Mouse (Mus musculus): Measurements from ENCODE around the gene Tmem268. TPM values are rescaled to one million over a fixed set of nuclear protein-coding genes. Genes with fewer than 3 reads are reported as not detected.

The Tmem268 gene
- polyA plus RNA-seq, 1 experiment from 2014 or later, result 4.0 TPM

DNA sequence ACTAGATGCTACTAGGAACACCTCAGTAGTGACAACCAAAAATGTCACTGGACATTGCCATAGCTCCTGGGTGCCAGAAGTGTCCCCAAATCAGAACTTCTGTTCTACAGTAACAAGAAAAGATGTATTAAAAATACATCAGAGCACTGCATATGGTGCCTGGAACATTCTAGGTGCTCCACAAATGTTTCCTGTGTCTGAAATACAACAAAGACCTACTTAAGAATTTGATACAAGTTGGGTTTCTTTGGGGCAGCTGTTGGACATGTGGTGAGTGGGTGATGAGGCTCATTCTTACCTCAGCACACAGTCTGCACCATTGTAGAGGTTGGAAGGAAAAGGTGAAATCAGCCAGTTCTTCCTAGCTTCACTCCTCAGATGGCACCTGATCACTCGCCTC is 5.7 kb upstream of the Tmem268 start:
- no peak for ATAC-seq (ENCODE audit: low FRiP score, low TSS enrichment)
- Histone ChIP-seq H3K4me2 (ENCODE audit: low read length) (no peak overlapping the region), H3K9ac (replicated peaks; ENCODE audit: low read length) (no peak overlapping the region), H3K4me1 (ENCODE audit: control insufficient read depth, insufficient read depth, low read length) (peaks cover 2% of the 10 kb centered on the region; the same call in 1 of the 2 replicates), H3K9me3 (ENCODE audit: control insufficient read depth, low read length) (no peaks in the 10 kb centered on the region), H3K36me3 (ENCODE audit: control insufficient read depth, insufficient read depth, low read length) (peaks cover 53% of the 10 kb centered on the region), H3K27me3 (ENCODE audit: control insufficient read depth, insufficient read depth, low read length) (no peaks in the 10 kb centered on the region), H3K4me3 (replicated peaks; ENCODE audit: low read depth, low read length) (no peak overlapping the region), H3K27ac (replicated peaks; ENCODE audit: low read depth, low read length) (no peak overlapping the region)
- DNase-seq, result no peak
- 100% methylated on average over 1 of the region's 1 CpGs for WGBS

- no peaks in the 10 kb centered on the region for H3K9me3 ChIP-seq (ENCODE audit: control insufficient read depth, low read length)
- H3K27me3 ChIP-seq (ENCODE audit: control insufficient read depth, insufficient read depth, low read length), result no peaks in the 10 kb centered on the region
- H3K4me1 ChIP-seq (ENCODE audit: control insufficient read depth, insufficient read depth, low read length), result peaks cover 5% of the 10 kb centered on the region
- no peak for ATAC-seq (ENCODE audit: low FRiP score, low TSS enrichment)
- H3K4me3 ChIP-seq (replicated peaks; ENCODE audit: low read depth, low read length), result no peak overlapping the region
- 0 out of 2 replicates have a peak overlapping the region, but pooled peaks have one; percentile 15 for H3K27ac ChIP-seq (replicated peaks; ENCODE audit: low read depth, low read length)
- no peak for DNase-seq
- no peak overlapping the region for H3K4me2 ChIP-seq (ENCODE audit: low read length)
- H3K36me3 ChIP-seq (ENCODE audit: control insufficient read depth, insufficient read depth, low read length), result peaks cover 44% of the 10 kb centered on the region
- WGBS, result 8% methylated on average over 4 of the region's 4 CpGs
- no peak overlapping the region for H3K9ac ChIP-seq (replicated peaks; ENCODE audit: low read length)
These were observed 4.6 kb upstream of the Tmem268 start for GRCm38 (mm10) chr4:63553789-63554576.

DNA sequence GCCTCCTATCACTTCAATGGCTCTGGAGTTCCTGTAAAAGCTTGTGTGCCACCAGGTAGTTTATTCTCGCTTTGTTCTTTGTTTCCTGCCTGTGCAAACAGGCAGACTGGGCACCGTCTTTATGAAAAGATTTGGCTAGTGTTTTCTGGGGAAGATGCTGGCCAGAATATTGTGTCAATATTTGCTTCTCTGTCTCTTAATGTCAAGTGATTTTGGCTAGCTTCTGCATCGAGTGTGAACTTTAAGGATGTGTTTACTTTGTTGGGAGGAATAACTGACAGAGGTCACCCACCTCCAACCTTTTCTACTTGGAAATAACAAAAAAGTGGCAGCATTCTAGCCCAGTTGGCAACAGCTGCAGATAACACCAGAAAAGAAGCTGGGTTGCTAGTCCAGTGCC is 4.0 kb upstream of the Tmem268 start:
- H3K27me3 ChIP-seq (ENCODE audit: control insufficient read depth, insufficient read depth, low read length), result no peaks in the 10 kb centered on the region
- H3K27ac ChIP-seq (replicated peaks; ENCODE audit: low read depth, low read length), result no peak overlapping the region
- WGBS, result 26% methylated on average over 3 of the region's 3 CpGs
- H3K36me3 ChIP-seq (ENCODE audit: control insufficient read depth, insufficient read depth, low read length), result peaks cover 37% of the 10 kb centered on the region
- ATAC-seq (ENCODE audit: low FRiP score, low TSS enrichment), result no peak
- peaks cover 11% of the 10 kb centered on the region for H3K4me1 ChIP-seq (ENCODE audit: control insufficient read depth, insufficient read depth, low read length)
- DNase-seq, result no peak
- H3K9me3 ChIP-seq (ENCODE audit: control insufficient read depth, low read length), result no peaks in the 10 kb centered on the region
- H3K9ac ChIP-seq (replicated peaks; ENCODE audit: low read length), result no peak overlapping the region
- H3K4me3 ChIP-seq (replicated peaks; ENCODE audit: low read depth, low read length), result no peak overlapping the region
- no peak overlapping the region for H3K4me2 ChIP-seq (ENCODE audit: low read length)

DNA sequence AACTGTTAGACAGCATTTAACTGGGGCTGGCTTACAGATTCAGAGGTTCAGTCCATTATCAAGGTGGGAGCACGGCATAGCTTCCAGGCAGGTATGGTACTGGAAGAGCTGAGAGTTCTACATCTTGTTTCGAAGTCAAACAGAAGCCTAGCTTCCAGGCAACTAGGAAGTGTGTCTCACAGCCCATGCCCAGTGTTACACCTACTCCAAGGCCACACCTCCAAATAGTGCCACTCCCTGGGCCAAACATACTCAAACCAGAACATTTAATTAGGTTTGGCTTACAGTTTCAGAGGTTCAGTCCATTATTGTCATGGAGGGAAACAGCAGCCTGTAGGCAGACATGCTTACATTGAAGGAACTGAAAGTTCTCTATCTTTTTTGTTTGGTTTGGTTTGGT is 3.5 kb upstream of the Tmem268 start:
- H3K4me3 ChIP-seq (replicated peaks; ENCODE audit: low read depth, low read length), result no peak overlapping the region
- no peak overlapping the region for H3K9ac ChIP-seq (replicated peaks; ENCODE audit: low read length)
- H3K27ac ChIP-seq (replicated peaks; ENCODE audit: low read depth, low read length), result no peak overlapping the region
- H3K27me3 ChIP-seq (ENCODE audit: control insufficient read depth, insufficient read depth, low read length), result no peaks in the 10 kb centered on the region
- ATAC-seq (ENCODE audit: low FRiP score, low TSS enrichment) (no peak), DNase-seq (no peak)
- peaks cover 12% of the 10 kb centered on the region for H3K4me1 ChIP-seq (ENCODE audit: control insufficient read depth, insufficient read depth, low read length)
- no peak overlapping the region for H3K4me2 ChIP-seq (ENCODE audit: low read length)
- H3K36me3 ChIP-seq (ENCODE audit: control insufficient read depth, insufficient read depth, low read length), result peaks cover 35% of the 10 kb centered on the region
- no peaks in the 10 kb centered on the region for H3K9me3 ChIP-seq (ENCODE audit: control insufficient read depth, low read length)
- WGBS, result 92% methylated on average over 2 of the region's 2 CpGs

DNA sequence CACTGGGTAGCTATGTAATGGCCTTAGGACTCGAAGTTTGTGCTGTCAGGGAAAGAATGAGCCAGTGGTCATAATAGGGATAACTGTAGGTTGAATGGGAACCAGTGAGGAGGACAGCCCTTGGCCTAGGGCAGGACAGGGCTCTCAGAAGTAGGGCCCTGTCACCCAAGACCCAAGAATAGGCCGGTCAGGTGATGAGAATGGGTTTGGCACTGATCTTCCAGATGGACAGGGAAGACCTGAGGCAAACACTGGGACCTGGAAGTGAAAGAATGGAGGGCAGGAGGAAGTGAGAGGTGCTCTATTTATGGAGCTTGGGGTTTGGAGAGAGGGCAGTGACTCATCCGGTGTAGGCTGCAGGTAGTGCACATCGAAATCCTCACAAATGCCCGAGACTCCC is 1.9 kb upstream of the Tmem268 start:
- Histone ChIP-seq H3K27me3 (ENCODE audit: control insufficient read depth, insufficient read depth, low read length) (no peaks in the 10 kb centered on the region), H3K36me3 (ENCODE audit: control insufficient read depth, insufficient read depth, low read length) (peaks cover 23% of the 10 kb centered on the region), H3K27ac (replicated peaks; ENCODE audit: low read depth, low read length) (no peak overlapping the region), H3K9me3 (ENCODE audit: control insufficient read depth, low read length) (no peaks in the 10 kb centered on the region), H3K4me2 (ENCODE audit: low read length) (no peak overlapping the region), H3K9ac (replicated peaks; ENCODE audit: low read length) (no peak overlapping the region), H3K4me3 (replicated peaks; ENCODE audit: low read depth, low read length) (no peak overlapping the region), H3K4me1 (ENCODE audit: control insufficient read depth, insufficient read depth, low read length) (peaks cover 12% of the 10 kb centered on the region)
- no peak for DNase-seq
- no peak for ATAC-seq (ENCODE audit: low FRiP score, low TSS enrichment)
- 65% methylated on average over 5 of the region's 5 CpGs for WGBS

DNA sequence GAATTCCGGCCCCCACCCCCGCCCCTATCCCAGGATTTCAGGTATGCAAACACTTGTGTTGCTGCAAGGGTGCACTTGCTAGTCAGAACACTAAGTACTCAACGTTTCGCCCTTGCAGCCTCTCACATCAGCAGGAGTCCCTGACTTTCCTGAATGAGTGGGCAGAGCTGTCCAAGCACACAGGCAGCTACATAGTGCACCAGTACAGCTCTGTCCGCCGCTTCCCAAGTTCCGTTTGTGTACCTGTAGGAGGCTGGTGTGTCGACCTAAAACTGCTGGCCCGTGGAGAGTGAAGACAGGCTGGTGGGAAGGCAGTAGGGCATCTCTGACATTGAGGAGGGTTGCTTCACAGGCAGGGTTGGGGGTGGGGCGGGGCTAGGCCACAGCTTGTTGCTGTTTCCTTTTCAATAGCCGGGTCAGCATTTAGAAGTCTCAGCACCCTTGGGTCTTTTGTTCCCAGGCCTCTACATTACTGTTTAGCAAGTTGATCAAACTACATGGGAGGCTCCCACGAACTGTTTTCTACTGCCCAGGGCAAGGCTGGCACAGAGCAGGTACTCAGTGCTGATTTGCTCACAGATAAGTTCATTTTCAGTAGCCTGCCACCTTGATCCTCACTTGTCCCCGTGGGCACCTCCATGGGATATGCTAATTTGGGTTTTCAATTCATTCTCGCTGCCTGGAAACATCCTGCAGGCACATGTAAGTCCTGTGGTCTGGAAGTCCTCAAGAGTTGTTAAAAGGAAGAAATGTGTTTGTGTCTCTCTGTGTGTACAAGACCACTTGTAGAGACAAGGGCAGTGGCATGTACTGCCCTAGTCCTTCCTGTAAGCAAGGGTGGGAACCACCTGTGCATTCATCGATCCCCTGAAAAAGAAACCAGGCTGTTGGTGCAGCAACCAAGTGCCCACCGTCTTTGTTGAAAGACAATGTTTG is 1.2 kb upstream of the Tmem268 start:
- 23% methylated on average over 16 of the region's 16 CpGs for WGBS
- H3K4me3 ChIP-seq (replicated peaks; ENCODE audit: low read depth, low read length), result no peak overlapping the region
- H3K27ac ChIP-seq (replicated peaks; ENCODE audit: low read depth, low read length), result no peak overlapping the region
- no peaks in the 10 kb centered on the region for H3K27me3 ChIP-seq (ENCODE audit: control insufficient read depth, insufficient read depth, low read length)
- H3K9ac ChIP-seq (replicated peaks; ENCODE audit: low read length), result no peak overlapping the region
- DNase-seq (no peak), ATAC-seq (ENCODE audit: low FRiP score, low TSS enrichment) (no peak)
- no peaks in the 10 kb centered on the region for H3K9me3 ChIP-seq (ENCODE audit: control insufficient read depth, low read length)
- peaks cover 12% of the 10 kb centered on the region for H3K4me1 ChIP-seq (ENCODE audit: control insufficient read depth, insufficient read depth, low read length)
- H3K36me3 ChIP-seq (ENCODE audit: control insufficient read depth, insufficient read depth, low read length), result peaks cover 16% of the 10 kb centered on the region
- H3K4me2 ChIP-seq (ENCODE audit: low read length), result peak overlapping the region; percentile 93

DNA sequence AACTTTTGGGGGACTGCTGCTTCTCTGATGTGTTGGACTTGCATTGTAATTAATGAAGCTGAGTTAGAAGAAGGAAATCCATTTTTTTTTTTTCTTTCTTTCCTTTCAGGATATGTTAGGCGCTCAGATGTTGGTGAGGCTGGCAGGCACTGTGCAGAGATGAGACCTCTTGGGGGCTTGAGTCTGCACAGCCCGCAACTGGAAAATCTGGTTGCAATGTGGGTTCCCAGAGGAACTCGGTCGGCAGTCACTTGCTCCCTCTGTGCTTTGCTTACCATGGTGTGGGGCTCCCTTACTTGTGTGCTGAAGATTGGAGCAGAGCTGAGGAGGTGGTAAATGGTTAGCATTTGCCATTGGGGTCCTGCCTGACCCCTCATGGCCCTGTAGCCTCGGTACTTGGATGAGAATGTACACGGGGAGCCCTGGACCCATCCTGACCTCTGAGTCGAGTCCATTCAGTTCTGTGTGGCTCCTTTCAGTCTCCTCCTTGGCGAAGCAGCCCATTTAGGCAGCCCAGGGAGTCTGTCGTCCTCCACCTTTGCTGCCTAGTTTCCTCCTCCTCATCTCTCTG is 631 bp downstream of the Tmem268 start:
- Histone ChIP-seq H3K4me3 (replicated peaks; ENCODE audit: low read depth, low read length) (peak overlapping the region; percentile 65), H3K27me3 (ENCODE audit: control insufficient read depth, insufficient read depth, low read length) (no peaks in the 10 kb centered on the region), H3K9ac (replicated peaks; ENCODE audit: low read length) (peak overlapping the region; percentile 76; the same call in 1 of the 2 replicates), H3K9me3 (ENCODE audit: control insufficient read depth, low read length) (no peaks in the 10 kb centered on the region), H3K36me3 (ENCODE audit: control insufficient read depth, insufficient read depth, low read length) (0 out of 2 replicates have a peak, but pooled peaks cover 8% of the 10 kb centered on the region), H3K4me1 (ENCODE audit: control insufficient read depth, insufficient read depth, low read length) (peaks cover 9% of the 10 kb centered on the region), H3K4me2 (ENCODE audit: low read length) (peak overlapping the region; percentile 93), H3K27ac (replicated peaks; ENCODE audit: low read depth, low read length) (0 out of 2 replicates have a peak overlapping the region, but pooled peaks have one; percentile 13)
- DNase-seq, result no peak
- ATAC-seq (ENCODE audit: low FRiP score, low TSS enrichment), result no peak
- 38% methylated on average over 9 of the region's 9 CpGs for WGBS

- no peak for DNase-seq
- no peaks in the 10 kb centered on the region for H3K27me3 ChIP-seq (ENCODE audit: control insufficient read depth, insufficient read depth, low read length)
- H3K4me2 ChIP-seq (ENCODE audit: low read length), result no peak overlapping the region
- H3K36me3 ChIP-seq (ENCODE audit: control insufficient read depth, insufficient read depth, low read length), result 0 out of 2 replicates have a peak, but pooled peaks cover 6% of the 10 kb centered on the region
- H3K9ac ChIP-seq (replicated peaks; ENCODE audit: low read length), result no peak overlapping the region
- H3K4me1 ChIP-seq (ENCODE audit: control insufficient read depth, insufficient read depth, low read length), result peaks cover 9% of the 10 kb centered on the region
- no peak for ATAC-seq (ENCODE audit: low FRiP score, low TSS enrichment)
- WGBS, result 49% methylated on average over 8 of the region's 8 CpGs
- H3K9me3 ChIP-seq (ENCODE audit: control insufficient read depth, low read length), result no peaks in the 10 kb centered on the region
- H3K27ac ChIP-seq (replicated peaks; ENCODE audit: low read depth, low read length), result no peak overlapping the region
- H3K4me3 ChIP-seq (replicated peaks; ENCODE audit: low read depth, low read length), result no peak overlapping the region
These were observed 1.5 kb downstream of the Tmem268 start for GRCm38 (mm10) chr4:63560079-63560478.
